Mouse (Mus musculus) adrenal gland, adult (tissue): ENCODE data around the gene Olfr652.

Experiments used
- DNase-seq, 2 experiments: peaks; one replicate each; pipeline ENCODE4 v3.0.0; 2022 to 2023; ENCODE audit warnings: low spot score in 1 of 2; ENCODE audit not compliant: inconsistent age in 2 of 2

The Olfr652 gene

GRCm38 (mm10) chr7:104560601-104561000, at the start of gene Olfr652:
TSS of gene Olfr652 (plus strand) at chr7:104560901.
- no peak for DNase-seq

- DNase-seq = no peak
Observed at GRCm38 (mm10) chr7:104549833-104550232, 10.9 kb upstream of the Olfr652 start, which contains the start of gene Olfr651. TSS of gene Olfr651 (plus strand) at chr7:104550133.

- no peak for DNase-seq
Observed at GRCm38 (mm10) chr7:104552700-104553099, 8.0 kb upstream of the Olfr652 start.

GRCm38 (mm10) chr7:104577014-104577413, 16.3 kb downstream of the Olfr652 start, which contains the start of gene Olfr653:
TSS of gene Olfr653 (plus strand) at chr7:104577314.
- no peak for DNase-seq

- DNase-seq = no peak
Observed at GRCm38 (mm10) chr7:104580846-104581245, 20.1 kb downstream of the Olfr652 start.

- no peak for DNase-seq
Observed at GRCm38 (mm10) chr7:104581429-104581828, 20.7 kb downstream of the Olfr652 start.

GRCm38 (mm10) chr7:104586725-104587124, 26.0 kb downstream of the Olfr652 start, which contains the start of gene Olfr654:
TSS of gene Olfr654 (plus strand) at chr7:104587025.
- no peak for DNase-seq

GRCm38 (mm10) chr7:104588274-104588673, 27.6 kb downstream of the Olfr652 start:
- no peak for DNase-seq

GRCm38 (mm10) chr7:104601679-104602078, 41.0 kb downstream of the Olfr652 start, which contains the start of gene Olfr655:
TSS of gene Olfr655 (minus strand) at chr7:104601779.
- no peak for DNase-seq

GRCm38 (mm10) chr7:104603173-104603572, 42.5 kb downstream of the Olfr652 start:
- DNase-seq = peak; percentile 43 to 70

- no peak for DNase-seq
Observed at GRCm38 (mm10) chr7:104604727-104605126, 44.0 kb downstream of the Olfr652 start.

- DNase-seq = no peak
Observed at GRCm38 (mm10) chr7:104613655-104614054, 53.0 kb downstream of the Olfr652 start, which contains the start of gene Olfr656. TSS of gene Olfr656 (plus strand) at chr7:104613955.
